Mouse (Mus musculus) kidney, adult 11 months (tissue): ENCODE measurements around the gene Phgr1.

Experiments used
- DNase-seq: peaks from one replicate; pipeline ENCODE4 v3.0.0; 2022

Phgr1 gene

GRCm38 (mm10) chr2:118751896-118752791 lies 20.4 kb upstream of the Phgr1 start:
- DNase-seq: no peak

- DNase-seq: no peak
Observed at GRCm38 (mm10) chr2:118752792-118753108, 19.8 kb upstream of the Phgr1 start.

GRCm38 (mm10) chr2:118754143-118754542 lies 18.4 kb upstream of the Phgr1 start:
- no peak for DNase-seq

- DNase-seq: no peak
Observed at GRCm38 (mm10) chr2:118755407-118755806, 17.2 kb upstream of the Phgr1 start.

GRCm38 (mm10) chr2:118756103-118756502 lies 16.5 kb upstream of the Phgr1 start:
- DNase-seq: no peak

GRCm38 (mm10) chr2:118759828-118760227 lies 12.7 kb upstream of the Phgr1 start:
- DNase-seq: peak; percentile 56

GRCm38 (mm10) chr2:118760311-118761025 lies 12.1 kb upstream of the Phgr1 start:
- no peak for DNase-seq

GRCm38 (mm10) chr2:118761358-118761757 lies 11.2 kb upstream of the Phgr1 start:
- DNase-seq: no peak

GRCm38 (mm10) chr2:118761906-118762783 lies 10.4 kb upstream of the Phgr1 start, which contains the start of gene Ccdc9b:
Gene Ccdc9b, minus strand, starts transcription at chr2:118762661.
- DNase-seq: peak; percentile 93

GRCm38 (mm10) chr2:118762784-118763148 lies 9.8 kb upstream of the Phgr1 start:
- no peak for DNase-seq

GRCm38 (mm10) chr2:118763469-118763868 lies 9.1 kb upstream of the Phgr1 start:
- no peak for DNase-seq

- DNase-seq: no peak
Observed at GRCm38 (mm10) chr2:118764094-118764831, 8.3 kb upstream of the Phgr1 start.

- DNase-seq: no peak
Observed at GRCm38 (mm10) chr2:118764875-118765274, 7.7 kb upstream of the Phgr1 start.

GRCm38 (mm10) chr2:118766041-118767033 lies 6.2 kb upstream of the Phgr1 start:
- DNase-seq: no peak

- no peak for DNase-seq
Observed at GRCm38 (mm10) chr2:118774536-118774935, 2.0 kb downstream of the Phgr1 start.

- no peak for DNase-seq
Observed at GRCm38 (mm10) chr2:118775396-118775795, 2.8 kb downstream of the Phgr1 start.

GRCm38 (mm10) chr2:118775846-118776245 lies 3.3 kb downstream of the Phgr1 start:
- no peak for DNase-seq

GRCm38 (mm10) chr2:118776295-118776694 lies 3.7 kb downstream of the Phgr1 start:
- no peak for DNase-seq

GRCm38 (mm10) chr2:118778418-118778817 lies 5.8 kb downstream of the Phgr1 start:
- DNase-seq: no peak

- no peak for DNase-seq
Observed at GRCm38 (mm10) chr2:118779065-118779464, 6.5 kb downstream of the Phgr1 start.
